Mouse (Mus musculus) heart, adult 10 weeks (tissue): ENCODE results near the gene Ifngr2. TPM values are rescaled to one million over a fixed set of nuclear protein-coding genes. Genes with fewer than 3 reads are reported as not detected.

Experiments
- polyA plus RNA-seq: library from polyadenylated mRNA; stranded (reverse); fragments of 350-450 nt; fragmentation: Illumina TruSeq; extraction: RNeasy Lipid Tissue Mini Kit (QIAGEN cat#74804); gene quantifications from one replicate; pipeline ENCODE4 v1.2.3, GENCODE M21; 2014; ENCODE audit warnings: low read depth, low replicate concordance

Gene Ifngr2
- 116 TPM for polyA plus RNA-seq

DNA sequence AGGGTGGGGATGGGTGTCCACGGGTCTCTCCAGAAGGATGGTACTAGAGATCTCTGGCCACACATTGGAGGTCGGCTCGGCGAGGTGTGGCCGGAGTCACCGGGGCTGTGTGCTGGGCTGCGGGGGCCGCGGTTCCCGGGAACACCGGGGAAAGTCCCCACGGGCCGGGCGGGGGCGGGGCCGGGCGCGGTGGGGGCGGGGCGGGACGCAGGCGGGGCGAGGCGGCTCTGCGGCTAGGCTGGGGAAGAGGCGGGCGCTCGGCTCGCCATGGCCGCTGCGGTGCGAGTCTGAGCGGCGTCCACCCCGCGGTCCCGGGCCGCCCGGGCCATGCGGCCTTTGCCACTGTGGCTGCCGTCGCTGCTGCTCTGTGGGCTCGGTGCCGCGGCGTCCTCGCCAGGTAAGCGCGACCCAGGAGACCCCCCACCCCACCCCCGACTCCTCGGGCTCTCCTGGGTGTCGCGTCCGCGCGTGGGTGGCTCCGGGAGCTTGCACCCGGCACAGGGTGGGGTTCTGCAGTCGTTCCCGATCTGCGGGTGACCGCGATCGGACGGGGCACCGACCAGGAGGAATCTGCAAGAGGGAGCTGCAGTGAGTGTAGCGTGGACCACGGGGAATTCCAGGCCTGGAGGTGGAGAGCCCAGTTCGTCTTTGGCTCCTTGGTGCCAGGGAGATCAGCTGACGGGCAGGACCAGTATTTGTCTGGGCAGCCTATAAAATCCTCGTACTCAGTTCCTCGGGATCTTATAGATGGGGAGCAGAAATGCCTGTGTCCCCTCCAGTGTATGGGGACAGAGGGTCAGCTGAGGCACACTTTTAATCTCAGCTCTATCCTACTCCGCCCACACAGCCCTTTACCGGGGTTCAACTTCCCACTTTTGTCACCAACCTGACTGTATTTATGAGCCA lies at the start of gene Ifngr2:
Gene Ifngr2, plus strand, starts transcription at position 237 of the 906 bp plus-strand sequence.

DNA sequence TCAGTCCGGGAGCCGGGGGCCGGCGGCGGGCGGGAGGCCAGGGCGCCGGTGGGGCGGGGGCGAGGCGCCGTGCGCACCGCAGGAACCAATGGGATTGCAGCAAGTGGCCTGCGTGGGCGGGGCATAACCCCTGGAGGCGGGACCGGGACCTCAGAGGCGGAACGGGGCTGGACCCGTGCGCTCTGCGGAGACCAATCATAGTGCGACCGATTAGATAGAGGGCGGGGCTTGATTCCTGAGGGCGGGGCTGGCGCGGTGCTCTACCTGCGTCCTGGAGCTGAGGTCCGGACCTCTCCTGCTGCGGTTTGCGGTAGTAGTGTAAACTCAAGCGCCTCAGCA lies 50.8 kb downstream of the Ifngr2 start, which contains the start of gene Tmem50b:
Gene Tmem50b, minus strand, starts transcription at position 129 of the 339 bp plus-strand sequence.

Other genes starting within 250 kb of the Ifngr2 start
- 40.2 TPM for gene Ifnar2, start 174.3 kb upstream of the Ifngr2 start, polyA plus RNA-seq
- not detected for gene Gm21970, start 155.4 kb upstream of the Ifngr2 start, polyA plus RNA-seq
- 179 TPM for gene Il10rb, start 140.9 kb upstream of the Ifngr2 start, polyA plus RNA-seq
- gene Ifnar1, start 61.8 kb upstream of the Ifngr2 start, polyA plus RNA-seq = 17.7 TPM
- gene Tmem50b, start 50.7 kb downstream of the Ifngr2 start, polyA plus RNA-seq = 52.7 TPM
- gene Dnajc28, start 72.0 kb downstream of the Ifngr2 start, polyA plus RNA-seq = 41.2 TPM
- gene Gart, start 99.9 kb downstream of the Ifngr2 start, polyA plus RNA-seq = 48.6 TPM
- gene Son, start 100.4 kb downstream of the Ifngr2 start, polyA plus RNA-seq = 269 TPM
- gene Donson, start 141.7 kb downstream of the Ifngr2 start, polyA plus RNA-seq = 9.6 TPM
- 35.5 TPM for gene Cryzl1, start 181.9 kb downstream of the Ifngr2 start, polyA plus RNA-seq
- 37.1 TPM for gene Itsn1, start 182.2 kb downstream of the Ifngr2 start, polyA plus RNA-seq